Mouse (Mus musculus) spleen, adult 2 months (tissue): ENCODE measurements around the gene Wnk2.

Source experiments
- CTCF ChIP-seq: fragments of 200-500 bp; IDR thresholded peaks from 2 replicates; pipeline ENCODE4 v1.5.1; 2011; ENCODE audit warnings: mild to moderate bottlenecking, inconsistent platforms; ENCODE audit not compliant: insufficient read depth, insufficient read length, insufficient replicate concordance; ENCODE audit errors: extremely low read depth
- POLR2A ChIP-seq: fragments of 200-500 bp; IDR thresholded peaks from 2 replicates; pipeline ENCODE4 v1.6.1; 2011; ENCODE audit warnings: low read depth, low read length, inconsistent platforms

DNA sequence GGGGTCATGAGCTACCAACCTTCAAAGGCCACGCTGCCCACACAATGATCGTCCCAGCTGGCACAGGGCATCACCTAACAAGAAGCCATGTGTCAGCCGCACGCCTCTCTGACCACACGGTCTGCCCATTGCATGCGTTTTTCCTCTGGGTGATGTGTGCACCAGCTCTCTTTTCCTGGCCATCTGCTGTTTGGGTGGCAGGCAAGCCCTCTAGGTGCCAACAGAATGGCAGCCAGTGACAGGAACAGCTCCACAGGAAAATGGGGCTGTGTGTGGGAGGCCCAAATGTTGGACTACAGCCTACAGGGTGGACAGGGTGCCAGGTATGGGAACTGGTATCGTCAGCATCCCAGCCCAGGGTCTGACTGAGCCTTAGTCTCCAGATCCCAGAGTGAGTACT is 24.5 kb upstream of the Wnk2 start:
- TF ChIP-seq POLR2A (no peak), CTCF (no peak)
